ENCODE assay signal across 9 mouse cellular contexts in the genomic region with DNA sequence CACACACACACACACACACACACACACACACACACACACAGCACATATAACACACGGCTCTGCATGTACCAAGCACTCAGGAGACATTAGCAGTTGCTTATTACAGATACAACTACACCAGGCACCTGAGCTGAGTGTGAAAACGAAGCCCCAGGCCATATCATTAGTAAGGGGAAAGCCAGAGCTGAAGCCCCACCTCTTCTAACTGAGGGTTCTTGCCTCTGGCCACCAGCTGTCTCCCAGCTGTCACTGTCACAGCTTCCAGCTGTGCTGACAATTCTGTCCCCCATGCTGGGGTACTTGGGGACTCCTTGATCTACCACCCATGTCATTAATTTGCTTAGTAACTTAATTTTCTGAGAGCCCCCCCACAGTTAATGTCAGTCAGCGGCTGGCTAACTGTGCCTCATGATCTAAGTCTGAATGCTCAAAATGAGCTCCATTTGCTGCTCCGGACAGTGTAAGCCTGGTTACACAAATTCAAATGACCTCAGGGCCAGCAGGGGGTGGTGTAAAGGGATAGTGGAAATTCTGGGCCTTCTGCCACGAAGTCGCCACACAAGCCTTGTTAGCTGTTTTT. TPM values are rescaled to one million over a fixed set of nuclear protein-coding genes. Genes with fewer than 3 reads are reported as not detected.
DNase-seq lines count a peak whose midpoint lies in the region; ATAC-seq and TF ChIP-seq lines count a peak whose summit lies in the region.
"Had no signal": no experiment of that assay in that cellular context is flagged by ENCODE, and none has a peak within 500 bp of the region (broad histone marks: within the 10 kb centered on the region; RNA-seq: fewer than 3 reads in every experiment).

No protein-coding gene starts in this region.

- H3K4me2 ChIP-seq in kidney, embryonic 15.5 days: no peak overlapping the region
- H3K4me2 ChIP-seq in stomach, embryonic 16.5 days (ENCODE audit: low read depth, low read length): no peak overlapping the region

- H3K27ac ChIP-seq in cerebellum, adult 2 months (ENCODE audit: insufficient read depth, low read length): peak overlapping the region; percentile 33; the same call in 1 of the 2 replicates
- H3K27ac ChIP-seq in kidney, embryonic 15.5 days: no peak overlapping the region
- no peak overlapping the region for H3K27ac ChIP-seq in stomach, embryonic 16.5 days (ENCODE audit: low read length)
- H3K27ac ChIP-seq: macrophage had no signal

- WGBS in cerebellum, adult 2 months: 9% methylated on average over 6 of the region's 6 CpGs
- WGBS in kidney, embryonic 15.5 days: 14% methylated on average over 6 of the region's 6 CpGs
- 19% methylated on average over 6 of the region's 6 CpGs for WGBS in stomach, embryonic 16.5 days

- TF ChIP-seq CTCF in cerebellum, adult 2 months (IDR thresholded peaks at IDR 0.05; ENCODE audit: borderline replicate concordance, insufficient read depth, low read depth, low read length): no peak

- DNase-seq in NIH3T3 (ENCODE audit: low read depth): peak; percentile 70
- DNase-seq in cerebellum, adult 2 months: peak; percentile 68 to 78
- peak; percentile 55 for DNase-seq in gastrocnemius, postnatal 10 days
- peak; percentile 74 to 78 for DNase-seq in lung, postnatal 4 days
- DNase-seq in spleen, postnatal 14 days (ENCODE audit: low spot score in 2 of 2): no peak
- DNase-seq in T-cell, adult 2 months (ENCODE audit: low spot score): no peak

- peak; percentile 72 for ATAC-seq in kidney, embryonic 15.5 days (replicated peaks; ENCODE audit: low FRiP score)
- peak; percentile 45; the same call in 1 of the 2 replicates for ATAC-seq in stomach, embryonic 16.5 days (ENCODE audit: insufficient read depth, low FRiP score)

- no peak for TF ChIP-seq POLR2A in cerebellum, adult 2 months (IDR thresholded peaks at IDR 0.05; ENCODE audit: borderline replicate concordance, insufficient read depth, low read length)

- no peaks in the 10 kb centered on the region for H3K9me3 ChIP-seq in kidney, embryonic 15.5 days (replicated peaks)
- no peaks in the 10 kb centered on the region for H3K9me3 ChIP-seq in stomach, embryonic 16.5 days (replicated peaks; ENCODE audit: control insufficient read depth, low read length)

- H3K27me3 ChIP-seq in cerebellum, adult 2 months (ENCODE audit: control insufficient read depth, insufficient read depth, low read length): no peaks in the 10 kb centered on the region
- 0 out of 2 replicates have a peak, but pooled peaks cover 3% of the 10 kb centered on the region for H3K27me3 ChIP-seq in kidney, embryonic 15.5 days
- no peaks in the 10 kb centered on the region for H3K27me3 ChIP-seq in stomach, embryonic 16.5 days (ENCODE audit: control insufficient read depth, insufficient read depth, low read length)

- peaks cover 9% of the 10 kb centered on the region; the same call in 1 of the 2 replicates for H3K4me1 ChIP-seq in cerebellum, adult 2 months (ENCODE audit: control insufficient read depth, insufficient read depth, low read length)
- H3K4me1 ChIP-seq in kidney, embryonic 15.5 days: 0 out of 2 replicates have a peak, but pooled peaks cover 9% of the 10 kb centered on the region
- 0 out of 2 replicates have a peak, but pooled peaks cover 3% of the 10 kb centered on the region for H3K4me1 ChIP-seq in stomach, embryonic 16.5 days (ENCODE audit: control insufficient read depth, insufficient read depth, low read length)

- H3K4me3 ChIP-seq in cerebellum, adult 2 months (replicated peaks; ENCODE audit: insufficient read depth, low read depth, low read length): no peak overlapping the region
- H3K4me3 ChIP-seq in kidney, embryonic 15.5 days (replicated peaks): no peak overlapping the region
- no peak overlapping the region for H3K4me3 ChIP-seq in stomach, embryonic 16.5 days (replicated peaks; ENCODE audit: low read length)

- no peak overlapping the region for H3K9ac ChIP-seq in kidney, embryonic 15.5 days
- H3K9ac ChIP-seq in stomach, embryonic 16.5 days (ENCODE audit: low read length): no peak overlapping the region

- no peaks in the 10 kb centered on the region for H3K36me3 ChIP-seq in kidney, embryonic 15.5 days
- no peaks in the 10 kb centered on the region for H3K36me3 ChIP-seq in stomach, embryonic 16.5 days (ENCODE audit: control insufficient read depth, insufficient read depth, low read length)

RNA-seq across cellular contexts. Expression of gene Max, which starts 38.8 kb away (rescaled TPM):
- polyA plus RNA-seq in cerebellum, adult 2 months (2012; rRNA removed): 90.7 and 93.6 TPM in 2 replicates
- total RNA-seq in gastrocnemius, postnatal 10 days (2021): 10 to 100 TPM; 41.8 to 43.1 TPM
- 16.6 and 19.9 TPM in 2 replicates for polyA plus RNA-seq in kidney, embryonic 15.5 days (2015; fragmentation: Nextera tagmentation; extraction: Ambion mirVana)
- 16.1 and 16.9 TPM in 2 replicates for polyA plus RNA-seq in stomach, embryonic 16.5 days (2015; fragmentation: Nextera tagmentation; extraction: Ambion mirVana)

Comparison
In these comparisons a context has a peak if more than half of its experiments do, and no peak if none do; other contexts are left out.
1. DNase-seq: peak in NIH3T3 (single experiment), cerebellum, adult 2 months (2 of 2), gastrocnemius, postnatal 10 days (single experiment) and lung, postnatal 4 days (2 of 2); none in spleen, postnatal 14 days (0 of 2) and T-cell, adult 2 months (single experiment).